Mouse (Mus musculus): ENCODE measurements around the gene Gse1.

- TF ChIP-seq POLR2AphosphoS2 (IDR thresholded peaks at IDR 0.05; ENCODE audit: low read length) (no peak), POLR2A (IDR thresholded peaks at IDR 0.05; ENCODE audit: control insufficient read depth in 1 of 2, insufficient read depth in 1 of 2, low read depth in 1 of 2, low read length in 2 of 2, poor library complexity in 1 of 2) (no peak), CTCF (IDR thresholded peaks at IDR 0.05 in 2 of 3, conservative IDR thresholded peaks at IDR 0.05 in 1 of 3; ENCODE audit: control insufficient read depth in 1 of 3, insufficient read depth in 1 of 3, low read depth in 2 of 3, low read length in 3 of 3, poor library complexity in 1 of 3, severe bottlenecking in 1 of 3) (no peak), TAL1 (IDR thresholded peaks at IDR 0.05; ENCODE audit: low read length) (no peak), CHD2 (IDR thresholded peaks at IDR 0.05; ENCODE audit: low read length) (no peak), E2F4 (IDR thresholded peaks at IDR 0.05; ENCODE audit: borderline replicate concordance, low read depth, low read length) (no peak), MAX (IDR thresholded peaks at IDR 0.05; ENCODE audit: low read length) (no peak), JUND (IDR thresholded peaks at IDR 0.05; ENCODE audit: low read depth, low read length) (no peak), MAFK (IDR thresholded peaks at IDR 0.05; ENCODE audit: borderline replicate concordance, low read depth, low read length) (no peak), ZMIZ1 (IDR thresholded peaks at IDR 0.05; ENCODE audit: low read depth, low read length) (no peak), EP300 (IDR thresholded peaks at IDR 0.05; ENCODE audit: low read depth in 1 of 2, low read length in 2 of 2) (no peak)
Observed at GRCm38 (mm10) chr8:120273430-120273829, 45.2 kb downstream of the Gse1 start.

Data from MEL (cell line).